Mouse (Mus musculus) regulatory T cell (primary cell): Measurements from ENCODE around the gene Psme3.

Experiments used
- in situ Hi-C: fragments of 300-600 bp; cut with MboI, MseI; formaldehyde crosslinking; loops from one replicate; pipeline ENCODE4 v1.15.1; 2025; ENCODE audit warnings: high pct_unique_total_duplicates

Gene Psme3

GRCm38 (mm10) chr11:101315665-101316500 is at the start of gene Psme3:
Gene Psme3, plus strand, starts transcription at chr11:101316213.
- in situ Hi-C loops, result no loop called here

GRCm38 (mm10) chr11:101269577-101270116 is 46.4 kb upstream of the Psme3 start:
- in situ Hi-C loops, result no loop called here

- in situ Hi-C loops, result no loop called here
Measured at GRCm38 (mm10) chr11:101272446-101272845, 43.6 kb upstream of the Psme3 start.

GRCm38 (mm10) chr11:101275309-101275708 is 40.7 kb upstream of the Psme3 start:
- in situ Hi-C loops, result no loop called here

- in situ Hi-C loops, result no loop called here
Measured at GRCm38 (mm10) chr11:101276319-101277070, 39.5 kb upstream of the Psme3 start.

GRCm38 (mm10) chr11:101277381-101278222 is 38.4 kb upstream of the Psme3 start:
- in situ Hi-C loops, result no loop called here

GRCm38 (mm10) chr11:101278223-101279192 is 37.5 kb upstream of the Psme3 start, which contains the start of the genes Cntd1 and Coa3:
Gene Cntd1, plus strand, starts transcription at chr11:101279012.
Gene Coa3, minus strand, starts transcription at chr11:101279114.
- in situ Hi-C loops, result no loop called here

GRCm38 (mm10) chr11:101279193-101279569 is 36.8 kb upstream of the Psme3 start:
- in situ Hi-C loops, result no loop called here

- in situ Hi-C loops, result no loop called here
Measured at GRCm38 (mm10) chr11:101280837-101281236, 35.2 kb upstream of the Psme3 start.

GRCm38 (mm10) chr11:101282896-101283295 is 33.1 kb upstream of the Psme3 start:
- in situ Hi-C loops, result no loop called here

GRCm38 (mm10) chr11:101283805-101284204 is 32.2 kb upstream of the Psme3 start:
- in situ Hi-C loops, result no loop called here

- in situ Hi-C loops, result no loop called here
Measured at GRCm38 (mm10) chr11:101287306-101287705, 28.7 kb upstream of the Psme3 start.

- in situ Hi-C loops, result loop anchor here (10.0 kb wide), 1 partner anchor 86 kb away; no protein-coding TSS in a partner anchor
Measured at GRCm38 (mm10) chr11:101291231-101291630, 24.8 kb upstream of the Psme3 start.

- in situ Hi-C loops, result loop anchor here (10.0 kb wide), 1 partner anchor 90 kb away; no protein-coding TSS in a partner anchor
Measured at GRCm38 (mm10) chr11:101295191-101295590, 20.8 kb upstream of the Psme3 start.

GRCm38 (mm10) chr11:101300881-101301280 is 15.1 kb upstream of the Psme3 start:
- in situ Hi-C loops, result no loop called here

- in situ Hi-C loops, result no loop called here
Measured at GRCm38 (mm10) chr11:101301299-101302003, 14.6 kb upstream of the Psme3 start.

GRCm38 (mm10) chr11:101302004-101302798 is 13.8 kb upstream of the Psme3 start, which contains the start of gene Becn1:
Gene Becn1, minus strand, starts transcription at chr11:101302286.
- in situ Hi-C loops, result no loop called here

- in situ Hi-C loops, result no loop called here
Measured at GRCm38 (mm10) chr11:101307744-101308143, 8.3 kb upstream of the Psme3 start.

- in situ Hi-C loops, result no loop called here
Measured at GRCm38 (mm10) chr11:101311083-101311482, 4.9 kb upstream of the Psme3 start.
